Mouse (Mus musculus) limb, embryonic 12.5 days (tissue): ENCODE data around the gene Slc23a4. TPM values are rescaled to one million over a fixed set of nuclear protein-coding genes. Genes with fewer than 3 reads are reported as not detected.

ENCODE experiments used
- ATAC-seq: fragments of 200-750 bp; cut with Nextera tagmentation; 2 replicates; pipeline ENCODE4 v1.8.0; 2017; ENCODE audit warnings: low read depth, moderate TSS enrichment; ENCODE audit not compliant: insufficient number of reproducible peaks, insufficient read depth, low FRiP score, low TSS enrichment
- H3K27ac ChIP-seq: fragments of 300-500 bp; sonication (generic); 2 replicates; pipeline ENCODE4 v1.5.1; 2016; ENCODE audit warnings: mild to moderate bottlenecking, moderate library complexity
- H3K27me3 ChIP-seq: fragments of 300-500 bp; sonication (generic); 2 replicates; pipeline ENCODE4 v1.6.1; 2016; ENCODE audit warnings: mild to moderate bottlenecking, moderate library complexity
- H3K36me3 ChIP-seq: fragments of 300-500 bp; sonication (generic); 2 replicates; pipeline ENCODE4 v1.6.1; 2016; ENCODE audit warnings: mild to moderate bottlenecking, moderate library complexity
- H3K4me1 ChIP-seq: fragments of 300-500 bp; sonication (generic); replicated peaks from 2 replicates; pipeline ENCODE4 v1.6.1; 2016
- H3K4me2 ChIP-seq: fragments of 300-500 bp; sonication (generic); 2 replicates; pipeline ENCODE4 v1.6.1; 2016; ENCODE audit warnings: mild to moderate bottlenecking, moderate library complexity
- H3K4me3 ChIP-seq: fragments of 300-500 bp; sonication (generic); replicated peaks from 2 replicates; pipeline ENCODE4 v1.5.1; 2016; ENCODE audit warnings: mild to moderate bottlenecking
- H3K9ac ChIP-seq: fragments of 300-500 bp; sonication (generic); replicated peaks from 2 replicates; pipeline ENCODE4 v1.6.1; 2016; ENCODE audit warnings: mild to moderate bottlenecking, moderate library complexity
- H3K9me3 ChIP-seq: fragments of 300-500 bp; sonication (generic); 2 replicates; pipeline ENCODE4 v1.6.1; 2016; ENCODE audit warnings: mild to moderate bottlenecking, moderate library complexity
- WGBS: fragments of 180-500 bp; shearing (Covaris S2); methylation state at CpG from one replicate; pipeline ENCODE4 v1.1.7; 2016; 5-methylcytosine and 5-hydroxymethylcytosine counted together
- polyA plus RNA-seq: library from polyadenylated mRNA; unstranded; fragments of >200 nt; fragmentation: Nextera tagmentation; extraction: Ambion mirVana; gene quantifications from 2 replicates; pipeline ENCODE4 v1.2.1, GENCODE M21; 2016

The Slc23a4 gene
- polyA plus RNA-seq, 1 experiment from 2014 or later = 0.56 TPM

DNA sequence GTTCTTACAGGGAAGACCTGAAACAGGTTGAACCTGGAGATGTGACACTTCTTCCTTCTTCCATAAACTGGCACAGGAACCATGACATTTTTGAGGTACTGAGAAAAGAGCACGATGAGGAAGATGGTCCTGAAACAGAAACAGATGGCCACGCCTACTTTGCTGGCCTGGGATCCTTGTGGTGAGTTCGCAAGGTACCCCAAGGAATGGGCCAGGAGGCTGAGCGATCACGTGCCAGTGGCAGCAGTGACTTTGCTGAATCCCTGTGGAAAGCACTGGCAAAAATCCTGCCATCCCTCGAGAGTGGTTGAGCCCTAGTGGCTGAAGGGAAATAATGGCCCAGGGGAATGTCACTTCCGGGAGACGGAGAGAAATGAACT is 32.4 kb downstream of the Slc23a4 start:
- ATAC-seq = no peak
- Histone ChIP-seq H3K9ac (0 out of 2 replicates have a peak overlapping the region, but pooled peaks have one; percentile 1), H3K4me1 (peaks cover 8% of the 10 kb centered on the region; the same call in 1 of the 2 replicates), H3K4me2 (peak overlapping the region; percentile 49), H3K27me3 (no peaks in the 10 kb centered on the region), H3K36me3 (no peaks in the 10 kb centered on the region), H3K4me3 (no peak overlapping the region), H3K27ac (no peak overlapping the region), H3K9me3 (no peaks in the 10 kb centered on the region)
- 39% methylated on average over 8 of the region's 8 CpGs for WGBS

DNA sequence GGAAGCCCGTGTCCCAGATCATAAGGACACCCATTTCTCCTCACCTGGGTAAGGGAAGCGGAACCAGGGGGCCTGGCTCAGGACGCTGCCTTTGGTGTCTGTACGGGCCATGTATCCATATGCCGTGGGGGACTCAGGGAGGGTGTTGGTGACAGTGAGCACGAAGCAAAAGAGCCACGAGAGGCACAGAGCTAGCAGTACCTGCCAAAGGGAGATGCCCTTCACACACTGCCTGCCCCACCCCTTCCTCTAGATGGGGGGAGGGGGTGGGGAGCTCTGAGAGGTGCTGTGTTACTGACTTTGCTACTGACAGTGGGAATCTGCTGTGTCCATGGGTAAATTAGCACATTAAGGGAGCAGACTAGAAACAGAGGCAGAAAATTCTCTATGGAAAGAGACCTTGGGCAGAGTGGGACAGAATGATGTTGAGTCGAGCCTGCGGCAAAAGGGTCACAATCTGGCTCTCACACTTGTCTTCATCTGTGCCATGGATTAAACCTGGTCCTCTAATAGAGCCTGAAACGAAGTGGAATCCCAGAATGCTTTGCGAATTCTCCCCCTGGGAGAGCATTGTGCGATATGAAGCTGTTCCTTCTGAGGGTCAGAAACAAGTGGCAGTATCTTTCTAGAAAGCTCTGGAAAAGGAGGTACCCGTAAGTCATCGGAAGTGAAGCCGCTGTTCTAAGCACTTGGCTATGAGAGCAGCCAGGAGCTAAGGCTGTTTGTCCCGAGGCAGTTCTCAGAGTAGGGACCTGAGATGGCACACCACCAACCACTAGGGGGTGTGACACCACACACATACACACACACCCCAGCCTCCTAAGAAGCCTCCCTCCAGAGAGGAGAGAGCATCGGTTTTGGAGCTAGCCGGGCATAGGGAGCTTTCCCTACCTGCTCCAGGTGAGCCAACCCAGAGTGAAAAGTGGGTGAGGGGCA is 33.0 kb downstream of the Slc23a4 start:
- Histone ChIP-seq H3K27ac (no peak overlapping the region), H3K9ac (0 out of 2 replicates have a peak overlapping the region, but pooled peaks have one; percentile 1), H3K4me1 (peaks cover 8% of the 10 kb centered on the region; the same call in 1 of the 2 replicates), H3K4me3 (0 out of 2 replicates have a peak overlapping the region, but pooled peaks have one; percentile 11), H3K36me3 (no peaks in the 10 kb centered on the region), H3K4me2 (peak overlapping the region; percentile 49), H3K27me3 (0 out of 2 replicates have a peak, but pooled peaks cover 1% of the 10 kb centered on the region), H3K9me3 (no peaks in the 10 kb centered on the region)
- ATAC-seq = no peak
- 51% methylated on average over 18 of the region's 18 CpGs for WGBS

DNA sequence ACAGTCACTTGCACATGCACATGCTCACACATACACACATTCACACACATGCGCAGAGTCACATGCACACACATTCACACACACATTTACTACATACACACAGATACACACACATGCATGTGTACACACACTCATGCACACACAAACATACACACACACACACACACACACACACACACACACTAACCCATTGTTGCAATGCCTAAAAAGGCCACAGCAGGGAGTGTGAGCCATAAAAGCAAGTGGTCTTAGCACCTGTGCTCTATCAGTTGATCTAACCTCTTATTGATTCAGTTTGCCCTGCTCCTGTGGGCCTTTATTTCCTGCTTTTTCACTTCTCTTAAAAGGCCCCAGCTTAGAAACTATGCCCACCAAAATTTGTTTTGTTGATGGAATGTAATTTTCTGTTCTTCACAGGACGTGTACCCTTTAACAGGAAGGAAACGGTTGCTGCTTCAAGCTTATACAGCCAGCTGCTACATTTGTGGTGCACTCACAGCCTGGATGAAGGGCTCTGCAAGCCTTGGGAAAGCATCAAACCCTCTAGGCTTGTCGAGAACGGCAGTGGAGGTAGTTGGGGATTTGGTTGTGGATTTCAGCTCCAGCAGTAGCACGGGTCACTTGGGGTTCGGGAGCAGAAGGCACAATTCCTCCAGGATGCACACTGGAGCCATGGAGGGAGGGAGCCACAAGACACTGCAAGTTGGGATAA is 36.1 kb downstream of the Slc23a4 start:
- no peak overlapping the region for H3K27ac ChIP-seq
- no peak overlapping the region for H3K4me3 ChIP-seq
- WGBS = 69% methylated on average over 7 of the region's 7 CpGs
- no peak for ATAC-seq
- peaks cover 18% of the 10 kb centered on the region for H3K27me3 ChIP-seq
- H3K4me1 ChIP-seq = peaks cover 8% of the 10 kb centered on the region; the same call in 1 of the 2 replicates
- H3K36me3 ChIP-seq = no peaks in the 10 kb centered on the region
- H3K9ac ChIP-seq = no peak overlapping the region
- no peak overlapping the region for H3K4me2 ChIP-seq
- no peaks in the 10 kb centered on the region for H3K9me3 ChIP-seq

DNA sequence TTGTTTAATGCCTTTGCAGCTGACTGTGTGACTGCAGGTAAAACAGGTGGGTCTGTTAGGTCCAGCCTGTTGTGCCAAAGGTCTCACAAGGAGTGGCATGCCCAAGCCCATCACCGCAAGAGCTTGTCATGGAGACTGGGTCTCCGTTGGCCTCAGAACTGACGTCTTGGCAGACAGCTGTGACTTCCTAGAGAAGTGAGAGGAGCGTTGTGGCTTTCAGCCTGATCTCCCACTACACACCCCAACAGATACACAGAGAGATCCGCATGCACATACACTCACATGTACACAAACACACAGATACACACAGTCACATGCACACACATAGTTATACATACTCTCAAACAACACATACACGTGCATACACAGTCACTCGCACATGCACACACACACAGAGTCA is 36.7 kb downstream of the Slc23a4 start:
- Histone ChIP-seq H3K4me1 (peaks cover 8% of the 10 kb centered on the region; the same call in 1 of the 2 replicates), H3K9me3 (no peaks in the 10 kb centered on the region), H3K4me3 (no peak overlapping the region), H3K27me3 (peaks cover 18% of the 10 kb centered on the region), H3K9ac (no peak overlapping the region), H3K4me2 (no peak overlapping the region), H3K36me3 (no peaks in the 10 kb centered on the region), H3K27ac (no peak overlapping the region)
- no peak for ATAC-seq
- 84% methylated on average over 7 of the region's 7 CpGs for WGBS

DNA sequence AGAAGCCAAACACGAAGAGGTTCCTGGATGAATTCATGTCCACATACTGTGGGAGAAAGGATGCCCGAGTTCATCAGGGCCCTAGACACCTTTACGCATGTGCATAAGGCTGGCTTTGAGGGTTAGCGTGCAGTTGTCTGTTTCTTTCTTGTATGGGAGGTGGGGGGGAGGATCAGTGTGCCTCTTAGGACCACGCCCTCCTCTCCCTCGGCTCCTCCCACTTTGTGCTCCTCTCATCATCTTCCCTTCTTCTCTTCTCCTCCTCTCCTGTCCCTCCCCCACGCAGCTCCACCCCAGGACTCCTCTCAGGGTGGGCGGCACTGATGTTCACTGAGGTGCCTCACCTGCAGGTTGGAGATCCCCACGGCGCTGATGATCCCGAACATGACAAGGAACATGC is 39.7 kb downstream of the Slc23a4 start:
- Histone ChIP-seq H3K9ac (no peak overlapping the region), H3K9me3 (no peaks in the 10 kb centered on the region), H3K4me2 (peak overlapping the region; percentile 44), H3K4me3 (0 out of 2 replicates have a peak overlapping the region, but pooled peaks have one; percentile 4), H3K36me3 (no peaks in the 10 kb centered on the region), H3K4me1 (0 out of 2 replicates have a peak, but pooled peaks cover 3% of the 10 kb centered on the region), H3K27ac (no peak overlapping the region), H3K27me3 (peaks cover 18% of the 10 kb centered on the region)
- 16% methylated on average over 11 of the region's 11 CpGs for WGBS
- no peak for ATAC-seq

DNA sequence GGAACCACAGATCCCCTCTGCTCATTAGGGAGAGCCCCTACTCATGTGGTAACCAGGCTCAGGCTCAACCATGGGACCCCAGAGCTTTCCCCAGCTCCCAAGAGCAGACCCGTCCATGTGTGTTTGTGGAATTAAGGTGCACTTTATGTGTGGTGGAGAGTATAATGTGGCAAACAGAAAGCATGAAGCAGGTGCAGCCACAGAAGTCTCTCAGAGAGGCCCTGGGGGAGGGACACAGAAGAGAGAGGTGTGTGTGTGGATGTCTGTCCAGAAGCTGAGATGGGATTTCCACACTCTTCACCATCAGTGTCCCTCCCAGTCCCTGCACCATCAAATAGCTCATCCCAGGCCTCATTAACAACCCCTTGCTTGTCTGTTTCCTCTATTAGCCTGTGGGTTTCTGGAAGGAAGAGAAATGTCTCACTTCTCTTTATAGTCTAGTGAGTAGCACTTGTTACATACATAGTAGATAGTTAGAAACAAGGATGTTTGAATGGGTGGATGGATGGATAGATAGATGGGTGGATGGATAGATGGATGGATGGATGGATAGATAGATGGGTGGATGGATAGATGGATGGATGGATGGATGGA is 41.6 kb downstream of the Slc23a4 start:
- no peak for ATAC-seq

DNA sequence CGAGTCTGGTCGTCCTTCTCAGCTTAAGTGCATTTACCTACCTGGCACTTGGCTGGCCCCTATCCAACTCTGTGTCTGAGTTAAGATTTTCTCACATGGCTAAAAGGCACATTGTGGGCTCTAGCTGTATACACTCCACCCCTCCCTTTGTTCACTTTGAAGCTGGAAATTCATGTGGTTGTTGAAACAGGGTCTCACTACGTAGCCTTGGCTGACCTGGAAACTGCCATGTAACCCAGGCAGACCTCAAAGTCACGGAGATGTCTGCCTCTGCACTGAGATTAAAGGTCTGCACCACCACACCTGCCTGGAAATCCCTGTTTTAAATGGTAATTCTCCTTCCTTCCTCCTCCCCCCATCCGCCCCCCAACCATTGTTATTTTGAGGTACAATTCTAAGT is 44.7 kb downstream of the Slc23a4 start:
- Histone ChIP-seq H3K4me1 (peaks cover 13% of the 10 kb centered on the region; the same call in 1 of the 2 replicates), H3K27me3 (peaks cover 8% of the 10 kb centered on the region), H3K36me3 (no peaks in the 10 kb centered on the region), H3K4me2 (no peak overlapping the region), H3K4me3 (no peak overlapping the region), H3K9me3 (no peaks in the 10 kb centered on the region), H3K27ac (no peak overlapping the region), H3K9ac (no peak overlapping the region)
- WGBS = 78% methylated on average over 5 of the region's 5 CpGs
- no peak for ATAC-seq

More for the DNA sequence above, 41.6 kb downstream of the Slc23a4 start:
- WGBS = 81% methylated on average over 1 of the region's 1 CpGs
- Histone ChIP-seq H3K27me3 (peaks cover 18% of the 10 kb centered on the region), H3K4me3 (no peak overlapping the region), H3K27ac (no peak overlapping the region), H3K4me1 (0 out of 2 replicates have a peak, but pooled peaks cover 3% of the 10 kb centered on the region), H3K9me3 (no peaks in the 10 kb centered on the region), H3K36me3 (no peaks in the 10 kb centered on the region), H3K4me2 (no peak overlapping the region), H3K9ac (no peak overlapping the region)

DNA sequence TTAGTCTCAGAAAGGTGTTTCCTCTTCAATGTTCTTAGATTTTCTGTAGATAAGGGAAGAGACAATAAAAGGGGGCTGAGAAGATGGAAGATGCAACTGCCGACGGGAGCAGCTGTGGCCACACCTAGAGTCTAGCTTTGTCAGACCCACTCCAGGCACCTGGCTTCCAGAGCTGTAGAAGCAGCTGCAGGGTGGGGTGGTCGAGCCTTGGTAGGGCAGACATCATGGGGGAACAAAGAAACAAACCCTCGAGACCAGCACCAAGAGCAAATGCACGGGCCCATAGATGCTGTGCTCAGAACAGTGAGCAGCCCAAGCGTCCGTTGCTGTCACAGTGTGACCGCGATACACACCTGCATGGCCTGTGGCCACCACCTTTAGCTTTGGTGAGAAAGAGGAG is 45.8 kb downstream of the Slc23a4 start:
- Histone ChIP-seq H3K9ac (no peak overlapping the region), H3K36me3 (no peaks in the 10 kb centered on the region), H3K27me3 (no peaks in the 10 kb centered on the region), H3K4me1 (peaks cover 19% of the 10 kb centered on the region; the same call in 1 of the 2 replicates), H3K9me3 (no peaks in the 10 kb centered on the region), H3K4me2 (no peak overlapping the region), H3K27ac (no peak overlapping the region), H3K4me3 (no peak overlapping the region)
- 86% methylated on average over 9 of the region's 9 CpGs for WGBS
- ATAC-seq = no peak

DNA sequence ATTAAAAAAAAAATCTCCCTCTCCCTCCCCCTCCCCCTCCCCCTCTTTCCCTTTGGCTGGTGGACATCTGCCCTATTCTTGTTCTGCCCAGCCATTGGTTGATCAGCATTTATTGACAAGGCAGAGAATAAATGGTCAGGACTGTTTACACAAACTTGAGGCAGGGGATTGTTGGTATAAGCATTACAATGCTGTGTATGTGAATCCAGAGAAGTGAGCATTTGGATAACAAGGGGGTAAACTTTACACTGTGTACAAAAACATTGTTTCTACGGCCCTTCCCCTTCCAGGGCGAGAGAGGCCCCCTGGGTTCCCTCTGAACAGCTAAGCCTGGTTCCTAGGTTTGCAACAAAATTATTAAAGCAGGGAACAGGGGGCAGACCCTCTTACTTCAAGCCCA is 46.7 kb downstream of the Slc23a4 start:
- Histone ChIP-seq H3K9ac (no peak overlapping the region), H3K4me2 (no peak overlapping the region), H3K4me1 (peaks cover 19% of the 10 kb centered on the region; the same call in 1 of the 2 replicates), H3K4me3 (no peak overlapping the region), H3K36me3 (no peaks in the 10 kb centered on the region), H3K9me3 (no peaks in the 10 kb centered on the region), H3K27me3 (no peaks in the 10 kb centered on the region), H3K27ac (no peak overlapping the region)
- ATAC-seq = no peak
- WGBS = 88% methylated on average over 2 of the region's 2 CpGs

DNA sequence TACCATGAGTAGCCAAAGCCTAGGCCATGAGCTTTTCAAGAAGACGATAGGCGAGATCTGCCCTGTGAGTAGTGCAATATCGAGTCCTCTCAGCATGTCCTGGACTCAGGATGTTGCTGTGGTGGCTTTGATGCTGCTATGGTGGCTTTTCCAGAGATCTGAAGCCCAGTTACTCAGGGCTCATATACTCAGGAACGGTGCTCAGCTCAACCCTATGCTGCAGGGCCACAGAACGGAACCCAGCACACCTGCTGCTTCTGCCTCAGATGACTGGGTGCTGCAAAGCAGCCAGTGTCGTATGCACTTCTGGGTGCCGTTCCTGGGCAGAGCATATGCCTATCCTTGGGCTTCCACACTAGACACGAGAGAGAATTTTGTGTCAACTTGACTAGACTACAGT is 48.8 kb downstream of the Slc23a4 start:
- no peak for ATAC-seq
- no peak overlapping the region for H3K9ac ChIP-seq
- whole genome bisulfite sequencing = 87% methylated on average over 8 of the region's 8 CpGs

DNA sequence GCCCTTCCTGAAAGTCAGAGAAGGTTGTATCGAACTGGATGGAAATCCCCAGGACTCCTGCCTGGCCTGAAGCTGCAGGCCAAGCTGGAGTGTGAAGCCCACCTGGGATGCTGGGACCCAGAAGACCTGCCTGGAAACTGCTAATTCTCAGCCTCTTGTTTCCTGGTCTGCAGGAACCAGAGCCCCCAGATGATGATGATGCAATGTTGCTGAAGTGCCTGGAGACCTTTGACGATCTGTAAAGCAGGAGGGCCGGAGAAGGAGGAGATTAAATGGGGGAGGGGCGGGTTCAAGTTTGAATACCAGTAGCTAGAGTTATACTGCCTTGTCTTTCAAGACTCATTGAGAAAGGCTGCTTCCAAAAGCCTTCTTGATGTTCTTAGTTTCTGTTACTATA is 49.3 kb downstream of the Slc23a4 start:
- Histone ChIP-seq H3K27ac (no peak overlapping the region), H3K4me1 (peaks cover 15% of the 10 kb centered on the region; the same call in 1 of the 2 replicates), H3K9me3 (no peaks in the 10 kb centered on the region), H3K36me3 (no peaks in the 10 kb centered on the region), H3K4me3 (no peak overlapping the region), H3K4me2 (no peak overlapping the region), H3K9ac (no peak overlapping the region), H3K27me3 (no peaks in the 10 kb centered on the region)
- ATAC-seq = no peak
- 50% methylated on average over 4 of the region's 4 CpGs for WGBS

More for the DNA sequence above, 48.8 kb downstream of the Slc23a4 start:
- H3K27me3 ChIP-seq = no peaks in the 10 kb centered on the region
- H3K4me2 ChIP-seq = no peak overlapping the region
- H3K9me3 ChIP-seq = no peaks in the 10 kb centered on the region
- peaks cover 19% of the 10 kb centered on the region; the same call in 1 of the 2 replicates for H3K4me1 ChIP-seq
- H3K36me3 ChIP-seq = no peaks in the 10 kb centered on the region
- no peak overlapping the region for H3K27ac ChIP-seq
- no peak overlapping the region for H3K4me3 ChIP-seq
